Mouse (Mus musculus) right cerebral cortex, postnatal 14 days (tissue): ENCODE measurements at regions not wholly inside any gene's neighbourhood (a gene's known extent, or its start where the extent isn't known, plus 50 kb on each side); places are given as distances from the start of the nearest gene placed in this dataset.

ENCODE experiments used
- DNase-seq: peaks from one replicate; pipeline ENCODE4 v3.0.0; 2022

GRCm38 (mm10) chr5:26206766-26207122 is 50.7 kb upstream of the Gm7361 start:
- DNase-seq: no peak

GRCm38 (mm10) chr5:26206066-26206765 is 51.3 kb upstream of the Gm7361 start:
- no peak for DNase-seq

GRCm38 (mm10) chr5:26202471-26202870 is 55.0 kb upstream of the Gm7361 start:
- no peak for DNase-seq

GRCm38 (mm10) chr5:26189377-26189776 is 68.1 kb upstream of the Gm7361 start:
- DNase-seq: peak; percentile 28

DNA sequence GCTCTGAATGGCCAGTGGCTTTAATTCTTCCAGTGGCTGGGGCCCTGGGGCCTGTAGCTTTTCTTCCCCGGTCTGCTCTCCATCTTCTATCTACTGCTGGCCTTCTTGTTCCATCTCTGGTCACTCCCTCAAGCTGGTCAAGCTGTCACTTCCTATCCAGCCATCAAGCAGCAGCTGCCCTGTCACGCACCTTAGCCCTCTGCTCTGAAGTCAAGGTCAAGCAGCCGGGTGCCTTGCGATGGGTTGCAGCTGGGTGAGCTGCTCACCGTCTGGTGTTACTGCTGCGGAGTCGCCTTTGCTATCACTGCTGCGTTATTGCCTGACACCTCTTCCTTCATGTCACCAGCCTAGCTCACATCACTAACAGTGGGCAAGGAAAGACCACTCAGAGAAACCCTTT is 66.0 kb upstream of the Gm10220 start:
- DNase-seq: no peak

DNA sequence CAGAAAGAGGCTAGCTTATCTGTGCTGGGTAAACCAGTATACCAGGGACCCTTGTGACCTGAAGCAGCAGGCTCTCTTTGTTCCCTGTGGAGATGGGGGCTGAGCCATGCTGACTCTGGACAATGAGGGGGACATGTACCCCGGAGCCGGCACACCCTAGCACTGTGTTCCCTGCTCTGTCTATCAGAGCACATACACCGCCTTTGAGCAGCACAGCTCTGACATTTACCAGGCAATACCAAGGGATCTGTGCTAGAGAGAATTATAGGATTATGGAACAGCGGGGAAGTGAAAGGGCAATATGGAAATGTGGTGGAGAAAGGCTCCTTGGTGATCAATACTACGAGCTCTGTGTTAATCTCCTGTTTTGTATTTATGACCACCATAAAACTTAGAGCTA is 64.2 kb upstream of the Gm10220 start:
- no peak for DNase-seq

- no peak for DNase-seq
Measured at GRCm38 (mm10) chr5:26176064-26176463, 54.8 kb upstream of the Gm10220 start.

- DNase-seq: no peak
Measured at GRCm38 (mm10) chr5:26171662-26172384, 50.6 kb upstream of the Gm10220 start.

- DNase-seq: no peak
Measured at GRCm38 (mm10) chr5:26170717-26171500, 49.7 kb upstream of the Gm10220 start.
